Mouse (Mus musculus): Measurements from ENCODE around the gene Ccdc180. TPM values are rescaled to one million over a fixed set of nuclear protein-coding genes. Genes with fewer than 3 reads are reported as not detected.

The Ccdc180 gene
- total RNA-seq, 1 experiment = not detected

DNA sequence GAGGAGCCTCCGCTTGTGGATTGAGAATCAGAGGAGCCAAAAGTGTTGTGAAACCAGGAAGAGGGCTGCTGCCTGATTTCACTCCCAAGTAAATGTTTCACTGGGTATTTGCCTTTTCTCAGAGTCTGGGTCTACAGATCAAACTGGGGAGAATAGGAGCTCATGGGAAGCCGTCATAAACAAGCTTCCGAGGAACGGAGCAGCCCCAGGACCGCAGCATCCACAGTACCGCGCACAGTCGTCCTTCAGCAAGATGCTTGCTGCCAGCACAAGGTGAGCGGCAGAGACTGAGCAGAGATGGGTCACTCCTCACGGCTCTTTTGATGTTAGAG is 41.3 kb upstream of the Ccdc180 start:
- Histone ChIP-seq H3K4me3 (ENCODE audit: insufficient read depth in 1 of 2, low read depth in 1 of 2, low read length in 2 of 2, poor library complexity in 1 of 2, severe bottlenecking in 1 of 2) (no peak overlapping the region), H3K27ac (ENCODE audit: insufficient read depth, low read depth, low read length, poor library complexity, severe bottlenecking) (no peak overlapping the region), H3K9me3 (ENCODE audit: control insufficient read depth, insufficient read depth, low read depth, low read length) (no peaks in the 10 kb centered on the region), H3K9ac (ENCODE audit: insufficient read depth, low read depth, low read length, poor library complexity, severe bottlenecking) (no peak overlapping the region), H3K4me1 (ENCODE audit: control insufficient read depth in 2 of 2, insufficient read depth in 2 of 2, low read length in 2 of 2, poor library complexity in 1 of 2) (peaks cover 4 to 18% of the 10 kb centered on the region in 2 experiments; a peak in 3 of 4 replicates), H3K36me3 (ENCODE audit: control insufficient read depth, insufficient read depth, low read length, poor library complexity, severe bottlenecking) (no peaks in the 10 kb centered on the region)
- TF ChIP-seq MAFK (IDR thresholded peaks at IDR 0.05; ENCODE audit: insufficient read depth, low read depth, low read length) (no peak), CHD2 (IDR thresholded peaks at IDR 0.05; ENCODE audit: low read depth, low read length) (no peak)
- no peak for DNase-seq (ENCODE audit: low read depth, low spot score)
- in situ Hi-C loops (cut with MboI; ENCODE audit: low sequenced_read_pairs in 2 of 2, unreplicated experiment in 2 of 2) = no loop called here

DNA sequence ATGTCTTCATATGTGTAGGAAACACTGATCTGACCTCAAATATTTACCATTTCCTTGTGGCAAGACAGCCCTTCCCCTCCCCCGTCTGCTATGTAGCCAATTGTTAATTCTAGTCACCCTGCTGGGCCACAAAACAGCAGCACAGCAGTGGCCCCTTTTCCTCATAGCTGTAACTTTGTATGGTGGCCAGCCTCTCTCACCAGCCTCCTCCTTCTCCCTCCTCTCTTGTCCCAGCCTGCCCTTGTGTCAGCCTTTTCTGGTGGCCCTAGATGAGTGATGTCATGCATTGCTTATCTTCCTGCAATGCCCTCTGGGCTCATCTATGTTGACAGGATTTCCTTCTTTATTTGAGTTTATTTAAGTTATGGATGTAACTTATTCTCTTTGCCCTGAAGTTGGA is 40.7 kb upstream of the Ccdc180 start:
- in situ Hi-C loops (cut with MboI; ENCODE audit: low sequenced_read_pairs in 2 of 2, unreplicated experiment in 2 of 2) = no loop called here
- no peaks in the 10 kb centered on the region for H3K36me3 ChIP-seq (ENCODE audit: control insufficient read depth, insufficient read depth, low read length, poor library complexity, severe bottlenecking)
- H3K9me3 ChIP-seq (ENCODE audit: control insufficient read depth, insufficient read depth, low read depth, low read length) = no peaks in the 10 kb centered on the region
- H3K9ac ChIP-seq (ENCODE audit: insufficient read depth, low read depth, low read length, poor library complexity, severe bottlenecking) = no peak overlapping the region
- TF ChIP-seq MAFK (IDR thresholded peaks at IDR 0.05; ENCODE audit: insufficient read depth, low read depth, low read length) = no peak
- TF ChIP-seq HCFC1 (IDR thresholded peaks at IDR 0.05; ENCODE audit: borderline replicate concordance, insufficient read depth, low read length) = no peak
- no peak for DNase-seq (ENCODE audit: low read depth, low spot score)
- H3K4me1 ChIP-seq (ENCODE audit: control insufficient read depth in 2 of 2, insufficient read depth in 2 of 2, low read length in 2 of 2, poor library complexity in 1 of 2) = peaks cover 4 to 18% of the 10 kb centered on the region in 2 experiments; a peak in 3 of 4 replicates
- no peak overlapping the region for H3K27ac ChIP-seq (ENCODE audit: insufficient read depth, low read depth, low read length, poor library complexity, severe bottlenecking)
- no peak overlapping the region for H3K4me3 ChIP-seq (ENCODE audit: insufficient read depth in 1 of 2, low read depth in 1 of 2, low read length in 2 of 2, poor library complexity in 1 of 2, severe bottlenecking in 1 of 2)

DNA sequence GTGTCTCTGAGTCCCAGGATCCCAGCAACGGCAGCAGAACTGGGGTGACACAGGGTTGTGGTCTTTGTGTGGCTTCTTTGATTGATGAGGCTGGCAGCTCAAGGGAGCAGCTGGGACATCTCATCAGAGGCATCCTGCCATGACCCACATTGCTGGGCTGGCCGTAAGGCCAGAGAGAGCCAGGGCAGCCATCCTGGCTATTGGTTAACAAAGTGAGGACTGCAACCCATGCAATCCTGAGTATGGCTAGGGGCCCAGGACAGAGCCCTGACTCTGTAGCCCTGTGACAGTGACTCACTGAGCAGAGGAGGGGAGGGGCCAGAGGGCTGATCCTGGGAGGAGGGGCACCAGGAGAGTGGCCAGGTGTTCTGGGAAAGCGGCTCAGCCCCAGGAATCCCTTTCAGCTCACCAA is 38.5 kb upstream of the Ccdc180 start:
- Histone ChIP-seq H3K9ac (ENCODE audit: insufficient read depth, low read depth, low read length, poor library complexity, severe bottlenecking) (no peak overlapping the region), H3K27ac (ENCODE audit: insufficient read depth, low read depth, low read length, poor library complexity, severe bottlenecking) (no peak overlapping the region), H3K36me3 (ENCODE audit: control insufficient read depth, insufficient read depth, low read length, poor library complexity, severe bottlenecking) (no peaks in the 10 kb centered on the region), H3K9me3 (ENCODE audit: control insufficient read depth, insufficient read depth, low read depth, low read length) (no peaks in the 10 kb centered on the region), H3K4me1 (ENCODE audit: control insufficient read depth in 2 of 2, insufficient read depth in 2 of 2, low read length in 2 of 2, poor library complexity in 1 of 2) (peaks cover 4 to 18% of the 10 kb centered on the region in 2 experiments; a peak in 3 of 4 replicates), H3K4me3 (ENCODE audit: insufficient read depth in 1 of 2, low read depth in 1 of 2, low read length in 2 of 2, poor library complexity in 1 of 2, severe bottlenecking in 1 of 2) (no peak overlapping the region)
- no peak for TF ChIP-seq ZNF384 (IDR thresholded peaks at IDR 0.05; ENCODE audit: low read depth, low read length)
- TF ChIP-seq HCFC1 (IDR thresholded peaks at IDR 0.05; ENCODE audit: borderline replicate concordance, insufficient read depth, low read length) = no peak
- no peak for TF ChIP-seq ZC3H11A (IDR thresholded peaks at IDR 0.05; ENCODE audit: borderline replicate concordance, low read depth, low read length)
- no peak for TF ChIP-seq CHD2 (IDR thresholded peaks at IDR 0.05; ENCODE audit: low read depth, low read length)
- TF ChIP-seq MAFK (IDR thresholded peaks at IDR 0.05; ENCODE audit: insufficient read depth, low read depth, low read length) = no peak
- in situ Hi-C loops (cut with MboI; ENCODE audit: low sequenced_read_pairs in 2 of 2, unreplicated experiment in 2 of 2) = no loop called here
- DNase-seq (ENCODE audit: low read depth, low spot score) = no peak

DNA sequence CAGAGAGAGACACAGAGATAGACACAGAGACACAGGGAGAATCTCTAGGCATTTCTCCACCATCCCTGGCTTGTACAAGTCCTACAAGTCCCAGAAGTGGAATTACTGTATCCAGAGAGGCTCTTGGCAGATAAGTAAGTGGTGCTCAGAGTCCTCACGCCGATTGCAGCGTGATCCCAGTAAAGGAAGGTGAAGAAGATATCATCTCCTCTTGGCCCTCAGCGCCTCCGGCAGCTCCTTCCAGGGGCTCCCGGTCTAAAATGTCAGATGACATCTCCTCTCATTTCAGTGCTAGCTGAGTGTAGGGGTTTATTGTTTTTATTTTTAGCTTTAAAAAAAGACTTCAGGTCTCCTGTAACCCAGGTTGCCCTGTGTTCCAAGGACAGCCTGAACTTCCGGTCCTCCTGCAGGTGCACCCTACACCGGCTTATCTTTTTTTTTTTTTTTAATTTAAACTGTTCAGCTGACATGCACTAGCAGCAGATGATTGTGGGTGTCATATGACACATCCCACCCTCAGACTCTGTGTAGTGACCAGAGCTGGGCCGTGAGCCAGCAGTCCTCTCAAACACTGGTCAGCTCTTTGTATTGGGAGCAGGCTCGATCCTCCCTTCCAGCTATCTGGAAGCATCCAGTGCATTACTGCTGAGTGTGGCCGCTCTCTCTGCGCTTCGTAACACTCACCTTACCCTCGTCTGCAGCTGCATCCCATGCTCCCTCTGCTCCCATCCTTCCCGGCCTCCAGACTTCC is 36.4 kb upstream of the Ccdc180 start:
- Histone ChIP-seq H3K27ac (ENCODE audit: insufficient read depth, low read depth, low read length, poor library complexity, severe bottlenecking) (no peak overlapping the region), H3K4me3 (ENCODE audit: insufficient read depth in 1 of 2, low read depth in 1 of 2, low read length in 2 of 2, poor library complexity in 1 of 2, severe bottlenecking in 1 of 2) (no peak overlapping the region), H3K9ac (ENCODE audit: insufficient read depth, low read depth, low read length, poor library complexity, severe bottlenecking) (no peak overlapping the region), H3K9me3 (ENCODE audit: control insufficient read depth, insufficient read depth, low read depth, low read length) (no peaks in the 10 kb centered on the region), H3K4me1 (ENCODE audit: control insufficient read depth in 2 of 2, insufficient read depth in 2 of 2, low read length in 2 of 2, poor library complexity in 1 of 2) (peaks cover 4 to 14% of the 10 kb centered on the region in 2 experiments; a peak in 3 of 4 replicates), H3K36me3 (ENCODE audit: control insufficient read depth, insufficient read depth, low read length, poor library complexity, severe bottlenecking) (no peaks in the 10 kb centered on the region)
- DNase-seq (ENCODE audit: low read depth, low spot score) = no peak
- TF ChIP-seq ZNF384 (IDR thresholded peaks at IDR 0.05; ENCODE audit: low read depth, low read length) (no peak), ZC3H11A (IDR thresholded peaks at IDR 0.05; ENCODE audit: borderline replicate concordance, low read depth, low read length) (no peak), HCFC1 (IDR thresholded peaks at IDR 0.05; ENCODE audit: borderline replicate concordance, insufficient read depth, low read length) (no peak), MAFK (IDR thresholded peaks at IDR 0.05; ENCODE audit: insufficient read depth, low read depth, low read length) (no peak), CHD2 (IDR thresholded peaks at IDR 0.05; ENCODE audit: low read depth, low read length) (no peak)
- in situ Hi-C loops (cut with MboI; ENCODE audit: low sequenced_read_pairs in 2 of 2, unreplicated experiment in 2 of 2) = no loop called here
